Mouse (Mus musculus): ENCODE measurements around the gene Gm10642. TPM values are rescaled to one million over a fixed set of nuclear protein-coding genes. Genes with fewer than 3 reads are reported as not detected.
A peak's percentile ranks its signal among the peaks of the same experiment; 100 is the strongest.

Gene Gm10642
- polyA plus RNA-seq, 1 experiment from 2014 or later: 1.4 TPM

- 42% methylated on average over 2 of the region's 2 CpGs for WGBS
- H3K9me3 ChIP-seq (ENCODE audit: control insufficient read depth): no peaks in the 10 kb centered on the region
- H3K4me2 ChIP-seq (replicated peaks; ENCODE audit: low read depth): no peak overlapping the region
- ATAC-seq: no peak
- H3K27me3 ChIP-seq (replicated peaks; ENCODE audit: control insufficient read depth, insufficient read depth, low read length): no peaks in the 10 kb centered on the region
- H3K9ac ChIP-seq (ENCODE audit: low read depth, low read length): no peak overlapping the region
- H3K36me3 ChIP-seq (ENCODE audit: control insufficient read depth, insufficient read depth): no peaks in the 10 kb centered on the region
- H3K4me3 ChIP-seq (ENCODE audit: low read depth, low read length): no peak overlapping the region
- no peak overlapping the region for H3K27ac ChIP-seq (ENCODE audit: low read depth, low read length)
- no peaks in the 10 kb centered on the region for H3K4me1 ChIP-seq (replicated peaks; ENCODE audit: control insufficient read depth, insufficient read depth, low read length)
- TF ChIP-seq CTCF (IDR thresholded peaks at IDR 0.05; ENCODE audit: low read depth): no peak
These were observed 36.0 kb downstream of the Gm10642 start for GRCm38 (mm10) chr9:70691772-70692693.

- ATAC-seq: no peak
- Histone ChIP-seq H3K9me3 (ENCODE audit: control insufficient read depth) (no peaks in the 10 kb centered on the region), H3K4me2 (replicated peaks; ENCODE audit: low read depth) (no peak overlapping the region), H3K4me3 (ENCODE audit: low read depth, low read length) (no peak overlapping the region), H3K4me1 (replicated peaks; ENCODE audit: control insufficient read depth, insufficient read depth, low read length) (no peaks in the 10 kb centered on the region), H3K27ac (ENCODE audit: low read depth, low read length) (no peak overlapping the region), H3K27me3 (replicated peaks; ENCODE audit: control insufficient read depth, insufficient read depth, low read length) (no peaks in the 10 kb centered on the region), H3K36me3 (ENCODE audit: control insufficient read depth, insufficient read depth) (no peaks in the 10 kb centered on the region), H3K9ac (ENCODE audit: low read depth, low read length) (no peak overlapping the region)
- WGBS: 81% methylated on average over 2 of the region's 2 CpGs
- TF ChIP-seq CTCF (IDR thresholded peaks at IDR 0.05; ENCODE audit: low read depth): 0 out of 2 replicates have a peak, but pooled peaks have one; percentile 11
These were observed 39.7 kb downstream of the Gm10642 start for GRCm38 (mm10) chr9:70695723-70696122.

GRCm38 (mm10) chr9:70698090-70698489 lies 42.0 kb downstream of the Gm10642 start:
- WGBS: 54% methylated on average over 1 of the region's 1 CpGs
- Histone ChIP-seq H3K36me3 (ENCODE audit: control insufficient read depth, insufficient read depth) (no peaks in the 10 kb centered on the region), H3K4me2 (replicated peaks; ENCODE audit: low read depth) (no peak overlapping the region), H3K27me3 (replicated peaks; ENCODE audit: control insufficient read depth, insufficient read depth, low read length) (no peaks in the 10 kb centered on the region), H3K4me1 (replicated peaks; ENCODE audit: control insufficient read depth, insufficient read depth, low read length) (no peaks in the 10 kb centered on the region), H3K4me3 (ENCODE audit: low read depth, low read length) (no peak overlapping the region), H3K27ac (ENCODE audit: low read depth, low read length) (no peak overlapping the region), H3K9ac (ENCODE audit: low read depth, low read length) (no peak overlapping the region), H3K9me3 (ENCODE audit: control insufficient read depth) (no peaks in the 10 kb centered on the region)
- ATAC-seq: no peak
- no peak for TF ChIP-seq CTCF (IDR thresholded peaks at IDR 0.05; ENCODE audit: low read depth)

- Histone ChIP-seq H3K4me3 (ENCODE audit: low read depth, low read length) (no peak overlapping the region), H3K9me3 (ENCODE audit: control insufficient read depth) (no peaks in the 10 kb centered on the region), H3K4me1 (replicated peaks; ENCODE audit: control insufficient read depth, insufficient read depth, low read length) (no peaks in the 10 kb centered on the region), H3K9ac (ENCODE audit: low read depth, low read length) (no peak overlapping the region), H3K27ac (ENCODE audit: low read depth, low read length) (no peak overlapping the region), H3K27me3 (replicated peaks; ENCODE audit: control insufficient read depth, insufficient read depth, low read length) (no peaks in the 10 kb centered on the region), H3K4me2 (replicated peaks; ENCODE audit: low read depth) (no peak overlapping the region), H3K36me3 (ENCODE audit: control insufficient read depth, insufficient read depth) (no peaks in the 10 kb centered on the region)
- ATAC-seq: no peak
- WGBS: 85% methylated on average over 5 of the region's 5 CpGs
- no peak for TF ChIP-seq CTCF (IDR thresholded peaks at IDR 0.05; ENCODE audit: low read depth)
These were observed 47.6 kb downstream of the Gm10642 start for GRCm38 (mm10) chr9:70703597-70704203.

- WGBS: 100% methylated on average over 1 of the region's 1 CpGs
- ATAC-seq: no peak
- Histone ChIP-seq H3K4me1 (replicated peaks; ENCODE audit: control insufficient read depth, insufficient read depth, low read length) (no peaks in the 10 kb centered on the region), H3K4me2 (replicated peaks; ENCODE audit: low read depth) (no peak overlapping the region), H3K4me3 (ENCODE audit: low read depth, low read length) (no peak overlapping the region), H3K9me3 (ENCODE audit: control insufficient read depth) (no peaks in the 10 kb centered on the region), H3K27ac (ENCODE audit: low read depth, low read length) (no peak overlapping the region), H3K36me3 (ENCODE audit: control insufficient read depth, insufficient read depth) (no peaks in the 10 kb centered on the region), H3K27me3 (replicated peaks; ENCODE audit: control insufficient read depth, insufficient read depth, low read length) (no peaks in the 10 kb centered on the region), H3K9ac (ENCODE audit: low read depth, low read length) (no peak overlapping the region)
- TF ChIP-seq CTCF (IDR thresholded peaks at IDR 0.05; ENCODE audit: low read depth): no peak
These were observed 50.4 kb downstream of the Gm10642 start for GRCm38 (mm10) chr9:70706444-70706843.

Other genes with a start within 250 kb of the Gm10642 start
- gene Ccnb2, start 234.7 kb upstream of the Gm10642 start, polyA plus RNA-seq (2015; fragmentation: Nextera tagmentation; extraction: Ambion mirVana): 41.4 and 52.7 TPM in 2 replicates
- 13.1 and 14.9 TPM in 2 replicates for gene Rnf111, start 152.5 kb upstream of the Gm10642 start, polyA plus RNA-seq (2015; fragmentation: Nextera tagmentation; extraction: Ambion mirVana)
- gene Sltm, start 113.5 kb upstream of the Gm10642 start, polyA plus RNA-seq (2015; fragmentation: Nextera tagmentation; extraction: Ambion mirVana): 27.6 and 33.3 TPM in 2 replicates
- gene Mindy2, start 923 bp downstream of the Gm10642 start, polyA plus RNA-seq (2015; fragmentation: Nextera tagmentation; extraction: Ambion mirVana): 8.5 and 9.5 TPM in 2 replicates
- gene Adam10, start 22.7 kb downstream of the Gm10642 start, polyA plus RNA-seq (2015; fragmentation: Nextera tagmentation; extraction: Ambion mirVana): 33.5 and 34.2 TPM in 2 replicates

Data from intestine, postnatal 0 days (tissue).